Mouse (Mus musculus): Measurements from ENCODE around the gene Pi16. TPM values are rescaled to one million over a fixed set of nuclear protein-coding genes. Genes with fewer than 3 reads are reported as not detected.
"Not testable (repeated sequence)": the region's sequence is repeated elsewhere in the genome, so short reads cannot be mapped to it uniquely, and the experiment has no call there.

The Pi16 gene
- polyA plus RNA-seq, 1 experiment: 73.5 TPM

DNA sequence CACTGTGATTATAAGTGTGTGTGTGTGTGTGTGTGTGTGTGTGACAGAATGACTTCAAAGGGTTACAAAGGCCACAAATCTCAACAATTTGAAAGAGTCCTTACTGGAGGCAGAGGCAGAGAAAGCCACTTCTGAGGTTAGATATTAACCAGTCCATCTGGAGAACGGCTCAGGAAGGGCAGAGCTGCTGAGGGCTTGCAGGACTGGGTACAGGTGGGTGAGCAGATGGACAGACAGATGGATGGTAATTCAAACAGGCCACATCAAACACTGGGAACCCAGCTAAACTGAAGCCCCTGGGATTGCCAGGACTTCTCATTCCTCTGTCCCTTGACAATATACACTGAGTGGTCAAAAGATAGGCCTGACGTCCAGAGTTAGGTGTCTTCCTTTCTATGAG is 31.5 kb downstream of the Pi16 start:
- Histone ChIP-seq H3K4me3 (ENCODE audit: insufficient read depth, low read depth, low read length) (no peak overlapping the region), H3K27ac (replicated peaks; ENCODE audit: low read depth, low read length) (no peak overlapping the region), H3K4me1 (ENCODE audit: control insufficient read depth, insufficient read depth, insufficient read length, low read length) (peaks cover 7% of the 10 kb centered on the region; the same call in 1 of the 2 replicates)

DNA sequence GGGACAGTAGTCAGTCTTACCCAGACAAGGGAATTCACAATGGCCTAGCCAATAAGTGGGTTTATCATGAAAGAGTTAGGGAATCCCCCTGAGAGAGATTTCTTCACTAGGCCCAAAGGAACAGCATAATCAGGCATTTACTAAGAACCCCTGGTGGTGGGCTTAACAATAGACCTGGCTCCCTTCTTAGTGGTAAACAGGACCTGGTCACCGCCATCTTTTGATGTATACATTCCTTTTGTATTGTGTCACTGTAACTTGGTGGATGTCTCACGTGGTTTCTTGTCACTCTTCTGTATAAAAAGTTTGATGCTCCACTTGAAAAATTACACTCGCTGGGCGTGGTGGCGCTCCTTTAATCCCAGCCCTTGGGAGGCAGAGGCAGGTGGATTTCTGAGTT is 33.6 kb downstream of the Pi16 start:
- peaks cover 10% of the 10 kb centered on the region for H3K4me1 ChIP-seq (ENCODE audit: control insufficient read depth, insufficient read depth, insufficient read length, low read length)
- not testable (repeated sequence) for H3K27ac ChIP-seq (replicated peaks; ENCODE audit: low read depth, low read length); H3K4me3 ChIP-seq (ENCODE audit: insufficient read depth, low read depth, low read length)

GRCm38 (mm10) chr17:29355461-29355840 is 38.0 kb downstream of the Pi16 start:
- peaks cover 11% of the 10 kb centered on the region for H3K4me1 ChIP-seq (ENCODE audit: control insufficient read depth, insufficient read depth, insufficient read length, low read length)
- peak overlapping the region; percentile 87 for H3K27ac ChIP-seq (replicated peaks; ENCODE audit: low read depth, low read length)
- H3K4me3 ChIP-seq (ENCODE audit: insufficient read depth, low read depth, low read length): no peak overlapping the region

DNA sequence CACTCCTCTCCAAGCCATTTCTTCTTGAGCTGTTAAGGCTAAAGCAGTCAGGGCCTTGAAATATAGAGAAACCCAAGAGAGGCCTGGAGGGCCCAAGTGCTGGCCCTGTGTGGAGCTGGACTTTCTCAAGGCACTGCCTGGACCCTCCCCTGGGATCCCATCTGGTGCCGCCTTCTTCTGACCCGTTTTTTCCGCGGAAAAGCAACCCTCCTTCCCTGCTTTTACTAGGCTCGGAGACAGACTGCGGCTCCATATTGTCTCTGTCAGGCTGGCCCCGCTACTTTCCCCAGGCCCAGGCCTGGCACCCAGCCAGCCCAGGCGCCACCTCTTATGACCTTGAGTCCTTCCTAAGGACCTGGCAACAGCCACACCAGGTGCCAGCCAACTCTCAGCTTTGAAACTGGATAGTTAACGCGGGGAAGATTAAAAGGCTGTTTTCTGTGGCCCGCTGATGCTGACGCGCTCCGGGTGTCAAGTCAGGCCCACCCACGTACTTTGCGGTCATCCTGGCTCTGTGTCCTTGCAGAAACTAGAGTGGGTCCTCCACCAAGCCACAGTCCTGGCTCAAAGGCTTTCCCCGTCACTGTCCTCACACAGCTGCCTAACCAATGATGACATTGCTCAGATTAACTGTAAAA is 38.5 kb downstream of the Pi16 start:
- H3K4me1 ChIP-seq (ENCODE audit: control insufficient read depth, insufficient read depth, insufficient read length, low read length): peaks cover 11% of the 10 kb centered on the region
- peak overlapping the region; percentile 87 for H3K27ac ChIP-seq (replicated peaks; ENCODE audit: low read depth, low read length)
- peak overlapping the region; percentile 27 for H3K4me3 ChIP-seq (ENCODE audit: insufficient read depth, low read depth, low read length)

DNA sequence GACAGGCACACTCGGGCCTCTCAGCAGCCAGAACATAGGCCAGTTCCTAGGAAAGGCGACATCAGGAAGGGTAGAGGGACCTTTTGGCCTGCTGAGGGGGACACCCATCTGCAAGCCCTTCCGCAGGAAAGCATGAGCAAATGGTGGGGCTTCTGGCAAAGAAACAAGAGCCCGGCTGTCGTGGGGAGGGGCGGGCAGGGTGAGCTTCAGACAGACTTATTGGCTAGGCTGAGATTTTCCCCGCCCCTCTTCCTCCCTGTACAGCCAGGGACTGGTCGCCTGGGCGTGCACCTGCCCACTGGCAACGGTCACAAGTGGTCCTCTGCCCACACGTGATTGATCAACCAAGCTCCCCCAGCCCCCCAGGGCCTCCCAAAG is 39.0 kb downstream of the Pi16 start:
- Histone ChIP-seq H3K4me1 (ENCODE audit: control insufficient read depth, insufficient read depth, insufficient read length, low read length) (peaks cover 11% of the 10 kb centered on the region), H3K27ac (replicated peaks; ENCODE audit: low read depth, low read length) (peak overlapping the region; percentile 87), H3K4me3 (ENCODE audit: insufficient read depth, low read depth, low read length) (peak overlapping the region; percentile 47)

- H3K27ac ChIP-seq (replicated peaks; ENCODE audit: low read depth, low read length): peak overlapping the region; percentile 87; the same call in 1 of the 2 replicates
- H3K4me3 ChIP-seq (ENCODE audit: insufficient read depth, low read depth, low read length): peak overlapping the region; percentile 47
- peaks cover 11% of the 10 kb centered on the region for H3K4me1 ChIP-seq (ENCODE audit: control insufficient read depth, insufficient read depth, insufficient read length, low read length)
Observed at GRCm38 (mm10) chr17:29356882-29357281, 39.4 kb downstream of the Pi16 start.

DNA sequence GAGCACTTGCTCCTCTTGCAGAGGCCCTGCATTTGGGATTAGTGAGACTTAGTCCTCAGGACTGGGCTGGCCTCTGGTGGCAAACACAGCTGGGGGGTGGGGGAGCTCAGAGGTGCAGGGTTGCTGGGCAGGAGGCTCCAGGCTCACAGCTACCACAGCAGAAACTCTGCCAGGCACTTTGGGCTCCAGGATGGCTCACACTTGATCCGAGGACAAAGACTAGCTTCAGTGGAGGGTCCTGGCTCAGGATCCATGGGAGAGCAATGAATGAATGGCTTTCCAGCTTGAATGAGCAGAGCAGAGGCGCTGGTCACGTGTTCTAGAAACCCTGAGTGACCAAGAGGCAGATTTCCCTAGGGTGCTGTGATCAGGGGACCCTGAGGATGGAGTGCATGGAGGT is 41.4 kb downstream of the Pi16 start:
- H3K4me1 ChIP-seq (ENCODE audit: control insufficient read depth, insufficient read depth, insufficient read length, low read length): peaks cover 11% of the 10 kb centered on the region
- H3K27ac ChIP-seq (replicated peaks; ENCODE audit: low read depth, low read length): no peak overlapping the region

GRCm38 (mm10) chr17:29360761-29361221 is 43.3 kb downstream of the Pi16 start, which contains the start of gene Fgd2:
TSS of gene Fgd2 (plus strand) at chr17:29360914.
- 0 out of 2 replicates have a peak within 1 kb of the TSS, but pooled peaks have one; percentile 38 for H3K27ac ChIP-seq (replicated peaks; ENCODE audit: low read depth, low read length)
- H3K4me3 ChIP-seq (ENCODE audit: insufficient read depth, low read depth, low read length): peak within 1 kb of the TSS; percentile 41
- H3K4me1 ChIP-seq (ENCODE audit: control insufficient read depth, insufficient read depth, insufficient read length, low read length): peaks cover 9% of the 10 kb centered on the region; the same call in 1 of the 2 replicates

More for the DNA sequence above, 41.4 kb downstream of the Pi16 start:
- no peak overlapping the region for H3K4me3 ChIP-seq (ENCODE audit: insufficient read depth, low read depth, low read length)

- Histone ChIP-seq H3K27ac (replicated peaks; ENCODE audit: low read depth, low read length) (no peak overlapping the region), H3K4me3 (ENCODE audit: insufficient read depth, low read depth, low read length) (peak overlapping the region; percentile 41), H3K4me1 (ENCODE audit: control insufficient read depth, insufficient read depth, insufficient read length, low read length) (0 out of 2 replicates have a peak, but pooled peaks cover 2% of the 10 kb centered on the region)
Observed at GRCm38 (mm10) chr17:29361982-29362691, 44.7 kb downstream of the Pi16 start.

- Histone ChIP-seq H3K4me1 (ENCODE audit: control insufficient read depth, insufficient read depth, insufficient read length, low read length) (0 out of 2 replicates have a peak, but pooled peaks cover 2% of the 10 kb centered on the region), H3K27ac (replicated peaks; ENCODE audit: low read depth, low read length) (no peak overlapping the region), H3K4me3 (ENCODE audit: insufficient read depth, low read depth, low read length) (no peak overlapping the region)
Observed at GRCm38 (mm10) chr17:29363109-29363508, 45.6 kb downstream of the Pi16 start.

GRCm38 (mm10) chr17:29365105-29365621 is 47.7 kb downstream of the Pi16 start:
- H3K4me3 ChIP-seq (ENCODE audit: insufficient read depth, low read depth, low read length): no peak overlapping the region
- no peak overlapping the region for H3K27ac ChIP-seq (replicated peaks; ENCODE audit: low read depth, low read length)
- H3K4me1 ChIP-seq (ENCODE audit: control insufficient read depth, insufficient read depth, insufficient read length, low read length): 0 out of 2 replicates have a peak, but pooled peaks cover 2% of the 10 kb centered on the region

DNA sequence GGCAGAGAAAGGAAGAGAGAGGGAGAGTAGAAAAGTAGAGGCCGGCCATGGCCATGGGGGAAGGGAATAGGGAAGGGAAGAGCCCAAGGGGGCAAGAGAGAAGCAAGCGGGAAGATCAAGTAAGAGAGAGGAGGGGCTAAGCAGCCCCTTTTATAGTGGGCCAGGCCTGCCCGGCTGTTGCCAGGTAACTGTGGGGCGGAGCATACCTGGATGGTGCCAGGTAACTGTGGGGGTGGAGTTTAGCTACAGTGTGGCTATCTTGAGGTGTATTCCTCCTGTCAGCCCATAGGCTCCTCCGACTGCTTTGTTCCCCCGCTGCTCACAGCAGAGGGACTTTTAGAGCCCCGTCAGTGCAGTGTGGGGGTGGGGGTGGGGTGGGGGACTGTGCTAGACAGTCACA is 51.2 kb downstream of the Pi16 start:
- Histone ChIP-seq H3K4me1 (ENCODE audit: control insufficient read depth, insufficient read depth, insufficient read length, low read length) (0 out of 2 replicates have a peak, but pooled peaks cover 2% of the 10 kb centered on the region), H3K27ac (replicated peaks; ENCODE audit: low read depth, low read length) (no peak overlapping the region), H3K4me3 (ENCODE audit: insufficient read depth, low read depth, low read length) (no peak overlapping the region)

DNA sequence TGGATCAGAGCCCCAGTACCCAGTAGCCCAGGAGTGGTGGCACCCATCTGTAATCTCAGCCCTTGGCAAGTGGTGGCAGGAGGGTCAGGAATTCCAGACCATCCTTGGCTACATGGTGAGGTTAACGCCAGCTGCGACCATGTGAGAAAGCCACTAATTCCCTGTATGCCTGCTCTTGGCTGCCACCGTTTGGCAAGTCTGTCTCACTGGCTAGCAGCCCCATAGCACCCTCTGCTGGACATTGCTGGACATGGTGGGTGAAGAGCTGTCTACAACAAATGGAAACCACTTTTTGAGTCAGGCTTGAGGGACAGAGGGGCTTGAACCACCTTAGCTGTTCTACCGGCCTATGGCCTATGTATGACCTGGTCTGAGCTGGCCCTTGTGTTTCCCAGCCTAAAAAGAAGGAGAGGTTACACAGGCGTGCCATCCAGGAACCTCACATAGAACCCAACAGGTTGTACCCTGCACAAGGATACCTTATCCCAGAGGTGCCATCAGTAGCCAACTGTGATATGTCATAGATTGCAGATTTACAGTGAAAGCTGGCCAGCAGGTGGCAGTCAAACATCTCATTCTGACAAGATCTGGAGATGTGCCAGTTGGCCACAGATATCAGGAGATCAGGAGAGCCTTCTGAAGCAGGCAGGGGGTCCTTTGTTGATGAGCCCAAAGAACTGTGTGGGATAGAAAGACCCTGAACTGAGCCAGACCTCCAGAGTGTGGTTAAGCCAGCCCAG is 53.7 kb downstream of the Pi16 start:
- Histone ChIP-seq H3K4me3 (ENCODE audit: insufficient read depth, low read depth, low read length) (no peak overlapping the region), H3K4me1 (ENCODE audit: control insufficient read depth, insufficient read depth, insufficient read length, low read length) (no peaks in the 10 kb centered on the region), H3K27ac (replicated peaks; ENCODE audit: low read depth, low read length) (no peak overlapping the region)

DNA sequence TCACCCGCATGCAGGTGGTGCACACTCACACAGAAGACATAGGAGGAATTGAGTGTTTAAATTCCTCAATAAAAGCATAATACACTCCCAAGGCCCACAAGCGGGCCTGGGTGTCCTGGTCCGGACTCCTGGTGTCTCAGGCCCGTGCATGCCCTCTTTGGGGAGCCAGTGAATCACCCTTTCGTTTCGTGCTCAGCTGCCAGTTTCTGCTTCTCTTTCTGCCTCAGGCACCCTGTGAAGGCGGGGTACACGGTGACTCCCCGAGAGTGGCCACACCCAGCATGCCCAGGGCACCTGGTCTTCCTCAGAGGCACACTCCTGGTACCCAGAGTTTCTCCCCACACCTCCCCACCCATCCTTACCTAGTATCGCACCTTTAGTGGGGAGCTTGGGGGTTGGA is 58.4 kb downstream of the Pi16 start:
- no peaks in the 10 kb centered on the region for H3K4me1 ChIP-seq (ENCODE audit: control insufficient read depth, insufficient read depth, insufficient read length, low read length)
- no peak overlapping the region for H3K27ac ChIP-seq (replicated peaks; ENCODE audit: low read depth, low read length)
- H3K4me3 ChIP-seq (ENCODE audit: insufficient read depth, low read depth, low read length): no peak overlapping the region

DNA sequence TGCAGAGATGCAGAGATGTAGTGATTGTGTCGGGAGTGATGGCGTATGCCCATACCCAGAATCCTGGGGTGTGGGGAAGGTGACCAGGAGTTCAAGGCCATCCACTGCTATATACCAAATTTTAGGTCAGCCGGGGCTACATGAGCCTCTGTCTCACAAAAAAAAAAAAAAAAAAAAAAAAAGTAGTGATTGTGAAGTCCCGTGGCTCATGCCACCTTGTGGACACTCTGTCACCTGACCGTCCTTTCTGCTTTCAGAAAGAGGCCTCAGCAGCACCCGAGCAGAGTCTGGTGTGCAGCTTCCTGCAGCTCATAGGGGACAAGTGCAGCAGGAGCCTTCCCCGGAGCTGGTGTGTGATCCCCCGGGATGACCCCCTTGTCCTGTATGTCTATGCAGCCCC is 60.6 kb downstream of the Pi16 start:
- H3K4me3 ChIP-seq (ENCODE audit: insufficient read depth, low read depth, low read length): no peak overlapping the region
- no peaks in the 10 kb centered on the region for H3K4me1 ChIP-seq (ENCODE audit: control insufficient read depth, insufficient read depth, insufficient read length, low read length)
- no peak overlapping the region for H3K27ac ChIP-seq (replicated peaks; ENCODE audit: low read depth, low read length)
